Mouse (Mus musculus): ENCODE results near the gene Kdm4a.

The Kdm4a gene

DNA sequence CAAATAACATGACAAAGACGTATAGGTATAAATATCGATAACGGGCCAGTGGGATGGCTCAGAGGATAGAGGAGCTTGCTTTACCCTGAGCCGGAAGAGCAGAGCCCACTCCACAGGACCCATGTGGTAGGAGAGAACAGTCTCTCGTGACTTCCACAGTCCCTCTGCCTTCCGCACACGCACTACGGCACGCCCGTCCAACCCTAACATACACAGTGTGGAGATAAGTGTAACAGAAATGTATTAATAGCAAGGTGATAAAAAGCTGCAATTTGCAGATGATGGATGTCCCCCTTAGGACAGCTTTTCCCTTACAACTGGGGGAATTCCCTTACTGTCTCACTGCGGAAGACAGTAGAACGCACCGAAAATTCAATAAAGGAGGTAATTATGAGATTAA lies 70.2 kb downstream of the Kdm4a start:
- DNase-seq = no peak

DNA sequence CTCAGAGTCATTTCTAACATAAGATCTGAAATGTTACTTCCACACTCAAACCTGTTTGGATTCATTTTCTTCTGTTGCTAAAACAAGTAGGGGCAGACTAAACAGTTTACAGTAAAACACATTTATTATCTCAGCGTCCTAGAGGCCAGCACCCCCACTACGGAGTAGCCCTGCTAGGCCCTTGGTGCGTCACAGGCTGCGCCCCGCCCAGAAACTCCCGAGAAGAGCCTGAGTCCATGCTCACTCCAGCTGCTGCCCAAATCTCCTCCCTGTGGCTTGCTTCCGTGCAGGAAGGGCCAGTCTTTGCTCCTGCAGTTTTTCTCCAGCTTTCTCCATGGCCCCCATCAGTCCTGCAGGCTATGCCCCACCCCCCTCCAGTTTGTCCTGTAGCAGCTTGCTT lies 71.1 kb downstream of the Kdm4a start:
- no peak for DNase-seq

- DNase-seq = no peak
Measured at GRCm38 (mm10) chr4:118105256-118106053, 74.4 kb downstream of the Kdm4a start.

GRCm38 (mm10) chr4:118103280-118103830 lies 76.5 kb downstream of the Kdm4a start:
- no peak for DNase-seq

DNA sequence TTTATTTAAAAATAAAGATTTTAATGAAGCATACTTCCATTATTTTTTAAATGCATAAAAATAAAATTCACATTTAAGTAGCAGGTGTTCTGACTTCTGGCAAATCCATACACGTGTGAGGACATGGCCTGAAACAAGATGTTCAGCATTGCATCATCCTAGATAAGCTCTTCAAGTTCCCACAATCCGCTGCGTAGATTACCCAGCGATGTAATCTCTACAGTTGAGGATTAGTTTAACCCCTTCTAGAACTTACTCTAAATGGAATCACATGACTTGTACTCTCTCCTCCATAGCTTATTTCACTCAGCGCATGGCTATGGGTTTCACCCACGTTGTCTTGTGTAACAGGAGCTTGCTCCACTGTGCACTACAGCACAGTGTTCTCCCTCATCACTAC lies 78.3 kb downstream of the Kdm4a start:
- DNase-seq = no peak

DNA sequence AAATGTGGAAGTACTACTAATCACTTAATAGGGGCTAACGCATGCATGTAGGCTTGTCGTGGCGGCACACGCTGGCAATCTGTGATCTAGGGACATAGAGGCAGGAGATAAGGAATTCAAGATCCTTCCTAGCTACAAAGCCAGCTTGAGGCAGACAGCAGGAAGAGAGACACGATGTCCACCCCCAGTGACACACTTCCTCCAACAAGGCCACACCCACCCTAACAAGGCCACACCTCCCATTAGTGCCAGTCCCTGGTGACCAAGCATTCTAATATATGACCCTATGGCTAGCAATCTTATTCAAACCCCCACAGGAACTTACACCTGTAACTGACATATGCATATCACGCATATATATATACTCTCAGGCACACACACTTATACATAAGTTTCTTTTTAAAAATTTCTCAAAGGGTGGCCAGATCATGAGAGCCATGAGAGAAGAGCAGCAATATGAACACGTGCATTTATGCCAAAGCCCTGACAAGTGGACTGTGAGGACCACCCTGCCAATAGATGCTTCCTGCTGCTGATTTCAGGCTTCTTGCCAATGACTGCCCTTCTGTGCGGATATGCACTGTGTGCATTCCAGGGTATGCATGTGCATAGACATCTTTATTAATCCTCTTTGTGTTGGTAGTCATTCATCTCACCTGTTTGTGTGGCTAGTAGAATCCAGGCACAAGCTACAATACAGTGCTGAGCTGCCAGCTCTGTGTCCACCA lies 80.0 kb downstream of the Kdm4a start:
- no peak for DNase-seq

DNA sequence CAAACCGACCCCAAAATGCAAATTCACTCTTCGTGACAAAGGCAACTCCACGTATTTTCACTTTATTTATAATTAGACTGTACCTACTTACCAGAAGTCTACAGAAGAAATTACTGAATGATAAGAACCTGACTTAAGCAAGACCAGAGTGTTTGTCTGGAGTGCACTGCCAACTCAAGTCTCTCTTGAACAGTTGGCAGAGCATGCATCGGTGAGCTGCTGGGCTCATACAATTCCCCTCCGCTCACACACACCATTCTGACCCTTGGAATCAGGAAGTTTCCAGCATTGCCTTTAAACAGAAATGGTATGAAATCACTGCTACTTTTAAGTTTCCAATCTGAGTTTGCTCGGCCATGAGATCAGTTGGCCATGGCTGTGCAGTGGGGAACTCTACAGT lies 81.3 kb downstream of the Kdm4a start:
- DNase-seq = no peak

GRCm38 (mm10) chr4:118096069-118096468 lies 83.8 kb downstream of the Kdm4a start:
- no peak for DNase-seq

DNA sequence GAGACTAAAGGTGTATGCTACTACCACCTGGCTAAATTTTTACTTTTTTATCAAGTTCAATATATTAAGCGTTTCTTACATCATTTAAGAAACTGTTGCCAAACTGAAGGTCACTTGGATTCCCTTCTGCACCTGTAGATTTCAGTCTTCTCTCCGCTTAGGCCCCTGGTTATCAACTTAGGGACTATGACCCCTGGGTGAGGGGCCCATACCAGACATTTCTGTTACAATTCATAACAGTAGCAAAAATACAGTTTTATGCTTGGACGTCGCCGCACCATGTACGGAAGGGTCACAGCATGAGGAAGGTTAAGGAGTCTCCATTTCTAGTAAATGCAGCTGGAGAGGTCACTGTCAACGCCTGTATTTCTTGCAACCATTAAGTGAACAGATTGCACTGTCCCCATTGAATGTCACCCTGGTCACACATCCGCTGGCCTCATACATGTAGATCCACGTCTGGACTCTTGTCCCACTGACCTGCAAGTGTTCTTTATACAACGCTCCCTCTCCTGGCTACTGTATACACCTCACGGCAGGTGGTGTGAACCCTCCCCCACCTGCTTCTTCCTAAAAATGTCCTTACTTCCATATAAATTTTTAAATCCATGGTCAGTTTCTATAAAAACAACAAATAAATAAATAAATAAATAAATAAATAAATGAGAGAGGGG lies 86.9 kb downstream of the Kdm4a start:
- DNase-seq = no peak

DNA sequence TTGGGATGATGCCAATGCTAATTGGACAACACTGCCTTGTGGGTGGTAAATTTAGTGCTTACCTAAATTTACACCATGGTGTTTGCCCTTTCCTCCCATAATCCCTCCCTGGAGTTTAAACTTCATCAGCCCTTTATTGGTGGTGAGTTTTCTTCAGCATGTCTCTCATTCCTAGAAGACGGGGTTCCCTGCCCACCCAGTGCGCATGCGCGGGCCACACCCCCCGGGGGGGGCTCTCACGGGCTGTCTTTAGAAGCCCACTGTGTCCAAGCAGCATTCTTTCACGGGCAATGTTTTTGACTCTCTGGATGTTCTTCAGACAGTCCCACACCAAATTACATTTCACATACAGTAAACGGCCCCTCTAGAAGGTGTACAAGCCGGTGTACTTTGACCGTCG lies 89.4 kb downstream of the Kdm4a start:
- DNase-seq = no peak

DNA sequence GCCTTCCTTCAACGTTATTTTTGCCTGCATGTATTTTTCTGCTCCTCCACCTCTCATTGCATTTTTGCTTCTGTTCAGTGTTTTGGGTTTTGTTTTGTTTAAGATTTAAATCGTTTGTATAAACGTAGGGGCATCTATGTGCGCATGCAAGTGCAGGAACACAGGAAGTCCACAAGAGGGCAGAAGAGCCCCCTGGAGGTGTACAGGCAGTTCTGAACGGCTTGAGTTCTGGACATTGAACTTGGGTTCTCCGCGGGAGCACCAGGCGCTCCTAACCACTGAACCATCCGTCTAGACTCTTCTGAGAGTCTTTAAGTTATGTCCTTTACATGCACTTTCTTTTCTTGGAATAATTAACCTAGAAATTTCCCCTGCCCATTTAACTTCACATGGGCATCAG lies 89.9 kb downstream of the Kdm4a start:
- DNase-seq = peak; percentile 44

DNA sequence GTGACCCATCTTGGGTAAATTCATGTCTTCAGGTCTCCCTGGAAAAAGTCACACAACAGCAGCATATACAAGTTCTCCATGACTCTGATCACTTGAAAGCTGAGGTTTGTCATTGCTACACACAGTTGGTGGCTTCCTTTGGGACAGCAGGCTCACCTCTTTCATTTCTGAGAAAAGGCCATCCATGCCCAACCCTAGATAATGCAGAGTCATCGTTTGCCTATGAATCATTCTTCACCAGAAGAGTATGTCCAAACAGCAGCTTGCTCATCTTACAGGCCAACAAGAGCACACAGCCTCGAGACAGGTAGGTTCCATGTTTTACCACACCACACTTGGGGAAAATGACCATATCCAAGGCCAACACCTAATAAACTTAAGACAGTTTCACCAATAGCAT lies 91.1 kb downstream of the Kdm4a start:
- DNase-seq = no peak

Data from cerebellum, adult 11 months (tissue).